Mouse (Mus musculus): Measurements from ENCODE around the gene Meis2.

DNA sequence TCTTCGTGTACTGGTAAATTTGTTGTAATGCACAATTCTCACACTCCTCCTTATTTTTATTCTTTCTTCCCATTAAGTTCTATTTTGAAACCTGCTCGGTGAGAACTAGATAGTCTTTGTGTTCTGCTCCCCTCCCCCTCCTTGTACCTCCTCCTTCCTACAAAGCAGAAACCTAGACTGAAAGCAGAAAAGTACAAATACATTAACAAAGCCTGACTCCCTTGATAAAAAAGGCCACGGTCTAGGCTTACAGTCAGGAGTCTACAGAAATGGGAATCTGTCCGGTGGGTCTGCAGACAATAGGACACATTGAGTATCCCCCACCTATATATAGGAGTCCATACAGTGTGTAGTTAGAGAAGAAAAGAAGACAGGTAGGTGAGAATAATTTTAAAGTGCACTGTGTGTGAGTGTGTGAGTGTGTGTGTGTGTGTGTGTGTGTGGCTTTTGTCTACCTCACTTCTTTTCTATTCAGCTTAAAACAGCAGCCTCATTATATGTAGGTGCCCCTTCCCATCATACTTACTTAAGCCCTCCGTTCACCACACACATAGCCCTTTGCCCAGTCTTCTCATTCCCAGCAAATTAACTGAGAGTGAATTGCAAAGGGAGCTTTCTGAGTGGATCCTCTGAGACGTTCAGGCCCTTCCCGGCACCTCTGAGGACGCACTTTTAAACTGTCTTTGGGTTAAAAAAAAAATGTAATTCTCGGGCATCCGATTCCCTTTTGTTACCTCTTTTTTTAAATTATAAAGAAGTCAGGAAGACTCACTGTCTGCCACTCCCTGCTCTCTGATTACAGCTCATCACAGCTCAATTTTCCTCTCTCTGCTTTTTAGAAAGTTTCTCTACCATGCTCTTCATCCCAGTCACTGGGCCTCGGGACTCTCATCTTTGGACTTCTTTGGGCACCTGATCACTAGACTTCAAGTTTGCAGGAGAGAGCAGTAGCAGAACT lies 208.2 kb downstream of the Meis2 start:
- no peak for TF ChIP-seq MAFK (IDR thresholded peaks at IDR 0.05; ENCODE audit: insufficient read depth, low read depth, low read length)
- no peak for TF ChIP-seq ZNF384 (IDR thresholded peaks at IDR 0.05; ENCODE audit: low read depth, low read length)
- no peak for TF ChIP-seq CHD2 (IDR thresholded peaks at IDR 0.05; ENCODE audit: low read depth, low read length)
- no peak for TF ChIP-seq ZC3H11A (IDR thresholded peaks at IDR 0.05; ENCODE audit: borderline replicate concordance, low read depth, low read length)

All from ES-E14 (cell line).